Mouse (Mus musculus) hematopoietic stem cell, adult 5-6 weeks (primary cell): ENCODE results near the gene Scai. TPM values are rescaled to one million over a fixed set of nuclear protein-coding genes. Genes with fewer than 3 reads are reported as not detected.

Experiments
- ATAC-seq, 2 experiments: fragments of 125-278 bp in 1 of 2; replicated peaks in 1 of 2; 2 replicates each; pipeline ENCODE4 v1.8.0; 2016 to 2017; ENCODE audit warnings: inconsistent platforms in 2 of 2, mild to moderate bottlenecking in 2 of 2, moderate number of reproducible peaks in 2 of 2, low read depth in 1 of 2, moderate TSS enrichment in 1 of 2; ENCODE audit not compliant: low FRiP score in 2 of 2, poor library complexity in 2 of 2, severe bottlenecking in 2 of 2, insufficient read depth in 1 of 2, low TSS enrichment in 1 of 2
- total RNA-seq: library from RNA; stranded (forward); fragments of 172-1452, 232-1000 nt; gene quantifications from 2 replicates; pipeline ENCODE4 v1.2.3, GENCODE M21; 2017

The Scai gene
- 17.8 and 25.8 TPM in 2 replicates for total RNA-seq

- ATAC-seq, result peak; percentile 99
Measured at GRCm38 (mm10) chr2:39190561-39191056, at the start of gene Scai. Gene Scai (minus strand): TSS chr2:39190734.

GRCm38 (mm10) chr2:39226731-39227130, 36.2 kb upstream of the Scai start:
- no peak for ATAC-seq

DNA sequence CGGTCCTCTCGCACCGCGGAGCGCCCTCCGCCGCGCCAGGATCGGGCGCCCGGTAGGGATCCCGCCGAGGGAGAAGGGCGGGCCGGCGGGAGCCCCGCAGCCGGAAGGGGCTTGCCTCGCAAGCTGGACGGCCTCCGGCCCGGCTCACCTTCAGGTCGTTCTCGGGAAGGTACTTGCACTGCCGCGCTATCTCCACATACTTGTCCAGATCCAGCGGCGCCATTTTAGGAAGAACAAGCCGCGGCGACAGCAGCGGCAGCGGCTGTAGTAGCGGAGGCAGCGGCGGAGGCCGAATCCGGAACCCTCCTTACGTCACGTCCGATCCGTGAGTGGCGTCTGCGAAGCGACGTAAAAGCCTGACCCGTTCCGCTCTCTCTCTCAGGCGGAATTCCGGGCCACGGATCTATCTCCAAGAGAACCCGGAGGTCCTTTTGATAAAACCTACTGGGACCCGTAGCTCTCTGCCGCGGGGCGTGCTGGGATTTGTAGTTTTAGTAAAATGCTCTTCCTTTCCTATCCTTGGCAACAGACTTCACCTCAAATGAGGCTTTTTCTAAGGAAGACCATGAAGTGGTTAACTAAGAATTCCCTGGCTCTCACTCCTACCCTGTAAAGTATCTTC, 35.6 kb upstream of the Scai start, which contains the start of gene Ppp6c:
Gene Ppp6c, minus strand, starts transcription at position 433 of the 622 bp plus-strand sequence.
- ATAC-seq, result peak; percentile 98 to 99

GRCm38 (mm10) chr2:39225331-39226018, 34.9 kb upstream of the Scai start:
- ATAC-seq, result peak; percentile 44 to 72

DNA sequence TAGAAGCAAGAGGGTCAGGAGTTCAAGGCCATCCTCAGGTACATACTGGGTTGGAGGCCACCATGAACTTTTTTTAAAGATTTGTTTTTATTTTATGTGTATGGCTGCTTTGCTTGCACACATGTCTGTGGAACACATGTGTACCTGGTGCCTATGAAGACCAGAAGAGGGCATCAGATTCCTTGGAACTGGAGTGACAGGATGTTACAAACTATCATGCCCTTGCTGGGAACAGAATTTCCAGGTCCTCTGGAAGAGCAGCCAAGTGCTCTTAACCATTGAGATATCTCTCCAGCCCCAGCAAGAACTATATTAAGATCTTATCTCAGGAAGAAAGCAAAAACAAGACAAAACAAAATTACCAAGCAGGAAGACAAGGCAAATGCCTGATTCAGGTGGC, 34.1 kb upstream of the Scai start:
- ATAC-seq, result no peak

DNA sequence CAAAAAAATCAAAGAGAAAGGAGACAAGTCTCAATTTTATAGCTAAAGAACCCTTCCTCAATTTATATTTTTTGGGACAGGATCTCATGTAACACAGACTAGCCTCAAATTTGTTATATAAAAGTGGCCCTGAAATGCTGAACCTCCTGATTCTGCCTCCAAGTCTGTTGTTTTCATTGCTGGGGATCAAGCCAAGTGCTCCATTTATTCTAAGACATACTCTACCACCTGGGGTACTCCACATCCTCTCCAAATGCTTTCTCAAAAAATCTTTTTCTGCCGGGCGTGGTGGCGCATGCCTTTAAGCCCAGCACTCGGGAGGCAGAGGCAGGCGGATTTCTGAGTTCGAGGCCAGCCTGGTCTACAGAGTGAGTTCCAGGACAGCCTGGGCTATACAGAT, 29.5 kb upstream of the Scai start:
- no peak for ATAC-seq

GRCm38 (mm10) chr2:39219034-39219433, 28.5 kb upstream of the Scai start:
- ATAC-seq, result no peak

- no peak for ATAC-seq
Measured at GRCm38 (mm10) chr2:39217150-39217549, 26.6 kb upstream of the Scai start.

- no peak for ATAC-seq
Measured at GRCm38 (mm10) chr2:39210738-39211137, 20.2 kb upstream of the Scai start.

- ATAC-seq, result peak in 1 of 2 experiments; percentile 62; a peak in 2 of 4 replicates
Measured at GRCm38 (mm10) chr2:39203359-39203758, 12.8 kb upstream of the Scai start.

- no peak for ATAC-seq
Measured at GRCm38 (mm10) chr2:39194809-39195208, 4.3 kb upstream of the Scai start.

GRCm38 (mm10) chr2:39189961-39190560, 473 bp downstream of the Scai start:
- ATAC-seq, result peak; percentile 26 to 42

- ATAC-seq, result no peak
Measured at GRCm38 (mm10) chr2:39185942-39186341, 4.6 kb downstream of the Scai start.

- no peak for ATAC-seq
Measured at GRCm38 (mm10) chr2:39183587-39183986, 6.9 kb downstream of the Scai start.

GRCm38 (mm10) chr2:39160996-39161395, 29.5 kb downstream of the Scai start:
- no peak for ATAC-seq

GRCm38 (mm10) chr2:39157916-39158315, 32.6 kb downstream of the Scai start:
- ATAC-seq, result no peak

DNA sequence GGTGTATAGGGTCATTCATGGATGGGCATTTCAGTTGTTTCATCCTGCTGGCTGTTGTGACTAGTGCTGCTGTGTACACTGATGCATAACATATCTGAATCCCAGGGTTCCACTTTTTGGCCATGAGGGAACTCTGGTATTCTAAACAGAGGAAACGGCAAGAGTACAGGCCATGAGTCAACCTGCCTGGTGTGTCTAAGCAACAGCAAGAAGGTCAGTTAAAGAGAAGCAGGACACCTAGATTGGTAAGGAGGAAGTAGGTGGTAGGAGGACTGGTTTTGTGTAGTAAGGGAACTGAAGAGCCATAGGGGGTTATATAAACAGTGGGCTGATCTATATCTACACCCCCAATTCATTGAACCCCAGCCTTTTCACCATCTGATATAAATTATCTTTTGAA, 33.7 kb downstream of the Scai start:
- peak in 1 of 2 experiments; percentile 14; a peak in 1 of 4 replicates for ATAC-seq

DNA sequence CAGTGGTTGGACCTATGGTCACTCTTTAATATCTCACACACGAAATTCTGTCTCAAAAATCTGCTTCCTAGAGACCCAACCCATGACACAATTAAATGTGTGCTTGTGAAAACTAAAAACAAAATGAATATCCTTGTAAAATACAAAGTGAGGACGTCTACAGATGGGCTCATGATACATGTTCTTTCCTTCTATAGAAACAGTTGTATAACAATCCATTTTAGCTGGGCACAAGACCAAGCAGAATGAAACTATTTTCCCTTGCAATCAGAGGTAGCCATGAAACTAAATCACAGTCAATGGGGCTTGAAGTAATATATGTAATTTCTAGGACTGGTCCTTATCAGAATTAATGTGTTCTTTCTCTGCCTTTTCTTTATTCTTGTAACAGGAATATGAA, 39.6 kb downstream of the Scai start:
- no peak for ATAC-seq
